Mouse (Mus musculus) embryonic facial prominence, embryonic 12.5 days (tissue): ENCODE results near the gene Mesp1. TPM values are rescaled to one million over a fixed set of nuclear protein-coding genes. Genes with fewer than 3 reads are reported as not detected.

Experiments
- ATAC-seq: fragments of 200-750 bp; cut with Nextera tagmentation; 2 replicates; pipeline ENCODE4 v1.8.0; 2017; ENCODE audit not compliant: insufficient number of reproducible peaks, insufficient read depth, low FRiP score, low TSS enrichment
- H3K27ac ChIP-seq: fragments of 300-500 bp; sonication (generic); 2 replicates; pipeline ENCODE4 v1.5.1; 2016; ENCODE audit warnings: mild to moderate bottlenecking
- H3K27me3 ChIP-seq: fragments of 300-500 bp; sonication (generic); 2 replicates; pipeline ENCODE4 v1.6.1; 2016; ENCODE audit warnings: mild to moderate bottlenecking, moderate library complexity
- H3K36me3 ChIP-seq: fragments of 300-500 bp; sonication (generic); 2 replicates; pipeline ENCODE4 v1.6.1; 2016; ENCODE audit warnings: mild to moderate bottlenecking
- H3K4me1 ChIP-seq: fragments of 300-500 bp; sonication (generic); 2 replicates; pipeline ENCODE4 v1.6.1; 2016
- H3K4me2 ChIP-seq: fragments of 300-500 bp; sonication (generic); replicated peaks from 2 replicates; pipeline ENCODE4 v1.6.1; 2016; ENCODE audit warnings: mild to moderate bottlenecking, moderate library complexity
- H3K4me3 ChIP-seq: fragments of 300-500 bp; sonication (generic); 2 replicates; pipeline ENCODE4 v1.5.1; 2016; ENCODE audit warnings: mild to moderate bottlenecking
- H3K9ac ChIP-seq: fragments of 300-500 bp; sonication (generic); 2 replicates; pipeline ENCODE4 v1.6.1; 2016; ENCODE audit warnings: mild to moderate bottlenecking, moderate library complexity
- H3K9me3 ChIP-seq: fragments of 300-500 bp; sonication (generic); 2 replicates; pipeline ENCODE4 v1.6.1; 2016; ENCODE audit warnings: mild to moderate bottlenecking, moderate library complexity
- WGBS: fragments of 180-500 bp; shearing (Covaris S2); methylation state at CpG from one replicate; pipeline ENCODE4 v1.1.7; 2016; 5-methylcytosine and 5-hydroxymethylcytosine counted together
- polyA plus RNA-seq: library from polyadenylated mRNA; unstranded; fragments of >200 nt; fragmentation: Nextera tagmentation; extraction: Ambion mirVana; gene quantifications from 2 replicates; pipeline ENCODE4 v1.2.1, GENCODE M21; 2016

Gene Mesp1
- not detected in 2 replicates for polyA plus RNA-seq

DNA sequence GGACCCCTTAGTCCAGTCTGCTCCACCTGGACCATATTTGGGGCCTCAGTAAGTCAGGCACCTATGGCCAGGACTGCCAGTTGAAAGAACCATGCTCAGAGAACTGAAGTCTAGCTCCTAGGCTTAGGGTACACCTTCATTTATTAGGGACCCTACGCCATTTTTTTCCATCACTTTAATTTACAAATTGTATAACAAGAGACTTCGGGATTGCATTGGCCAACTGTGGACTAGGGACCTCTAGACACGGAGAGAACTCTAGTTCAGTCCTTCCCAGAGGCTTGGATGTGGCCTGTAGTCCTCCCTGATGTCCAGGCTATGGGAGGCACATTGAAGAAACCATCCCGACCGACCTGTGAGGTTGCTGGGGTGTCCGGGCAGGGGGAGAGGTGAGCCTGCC, at the start of gene Mesp1:
Mesp1 (minus strand) TSS at position 101 of the 400 bp plus-strand sequence.
- peaks cover 6% of the 10 kb centered on the region; the same call in 1 of the 2 replicates for H3K4me1 ChIP-seq
- H3K4me2 ChIP-seq, result peak within 1 kb of the TSS; percentile 81
- no peaks in the 10 kb centered on the region for H3K36me3 ChIP-seq
- WGBS, result 74% methylated on average over 6 of the region's 6 CpGs
- peaks cover 48% of the 10 kb centered on the region for H3K27me3 ChIP-seq
- H3K9me3 ChIP-seq, result no peaks in the 10 kb centered on the region
- no peak for ATAC-seq
- H3K4me3 ChIP-seq, result peak within 1 kb of the TSS; percentile 46
- no peak within 1 kb of the TSS for H3K27ac ChIP-seq
- H3K9ac ChIP-seq, result peak within 1 kb of the TSS; percentile 49

DNA sequence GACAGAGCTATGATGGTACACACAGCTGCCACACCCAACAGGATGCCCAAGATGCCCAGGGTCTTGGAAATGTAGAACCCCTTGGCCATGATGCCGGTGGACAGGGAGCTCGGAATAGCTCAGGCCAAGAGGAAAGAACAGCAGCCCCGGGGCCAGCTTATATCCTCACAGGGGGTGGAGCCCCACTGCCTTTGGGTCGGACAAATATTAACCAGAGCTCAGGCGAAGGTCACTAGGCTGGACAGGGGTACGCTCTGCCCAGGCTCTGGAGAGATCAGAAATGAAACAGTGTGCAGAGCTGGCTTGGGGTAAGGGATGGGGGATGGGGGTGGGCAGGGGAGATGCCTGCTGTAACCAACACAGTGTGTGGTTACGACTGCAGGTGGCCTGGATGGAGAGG, 48.6 kb upstream of the Mesp1 start:
- Histone ChIP-seq H3K27ac (no peak overlapping the region), H3K9me3 (no peaks in the 10 kb centered on the region), H3K4me2 (no peak overlapping the region), H3K36me3 (0 out of 2 replicates have a peak, but pooled peaks cover 4% of the 10 kb centered on the region), H3K4me1 (peaks cover 18% of the 10 kb centered on the region; the same call in 1 of the 2 replicates), H3K27me3 (no peaks in the 10 kb centered on the region), H3K4me3 (no peak overlapping the region), H3K9ac (no peak overlapping the region)
- ATAC-seq, result no peak
- 56% methylated on average over 7 of the region's 7 CpGs for WGBS

- no peak overlapping the region for H3K27ac ChIP-seq
- no peak overlapping the region for H3K4me2 ChIP-seq
- H3K4me1 ChIP-seq, result 0 out of 2 replicates have a peak, but pooled peaks cover 3% of the 10 kb centered on the region
- no peaks in the 10 kb centered on the region for H3K27me3 ChIP-seq
- 65% methylated on average over 2 of the region's 2 CpGs for WGBS
- H3K9me3 ChIP-seq, result no peaks in the 10 kb centered on the region
- peaks cover 4% of the 10 kb centered on the region; the same call in 1 of the 2 replicates for H3K36me3 ChIP-seq
- no peak overlapping the region for H3K9ac ChIP-seq
- no peak for ATAC-seq
- no peak overlapping the region for H3K4me3 ChIP-seq
These were observed 43.7 kb upstream of the Mesp1 start for GRCm38 (mm10) chr7:79837247-79837646.

- no peak for ATAC-seq
- WGBS, result 95% methylated on average over 6 of the region's 6 CpGs
These were observed 41.6 kb upstream of the Mesp1 start for GRCm38 (mm10) chr7:79835196-79835595.

DNA sequence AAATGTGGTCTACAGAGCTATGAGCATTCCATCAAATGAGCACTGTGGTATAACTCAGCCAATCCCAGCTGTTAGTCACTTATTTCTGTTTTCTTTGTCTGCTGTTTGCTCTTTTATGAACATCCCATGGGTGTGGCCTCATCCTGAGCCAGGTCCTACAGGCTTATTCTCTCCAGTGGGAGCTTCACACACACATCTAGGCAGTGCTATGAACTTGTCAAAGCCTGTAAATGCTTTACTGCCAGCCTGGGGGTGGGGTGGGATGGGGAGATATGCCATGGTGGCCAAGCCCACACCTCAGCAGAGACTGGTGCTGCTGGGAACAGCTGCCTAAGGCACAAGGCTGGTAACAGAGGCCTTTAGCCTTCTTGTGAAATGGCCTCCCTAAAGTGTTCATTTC, 39.4 kb upstream of the Mesp1 start:
- Histone ChIP-seq H3K27ac (no peak overlapping the region), H3K27me3 (no peaks in the 10 kb centered on the region), H3K9me3 (no peaks in the 10 kb centered on the region), H3K4me2 (no peak overlapping the region), H3K9ac (no peak overlapping the region), H3K36me3 (no peaks in the 10 kb centered on the region; the same call in 1 of the 2 replicates), H3K4me3 (no peak overlapping the region), H3K4me1 (no peaks in the 10 kb centered on the region)
- no peak for ATAC-seq

More at GRCm38 (mm10) chr7:79835196-79835595, 41.6 kb upstream of the Mesp1 start:
- H3K27me3 ChIP-seq, result no peaks in the 10 kb centered on the region
- no peaks in the 10 kb centered on the region for H3K9me3 ChIP-seq
- no peak overlapping the region for H3K4me3 ChIP-seq
- no peak overlapping the region for H3K4me2 ChIP-seq
- no peaks in the 10 kb centered on the region; the same call in 1 of the 2 replicates for H3K36me3 ChIP-seq
- H3K9ac ChIP-seq, result no peak overlapping the region
- no peaks in the 10 kb centered on the region for H3K4me1 ChIP-seq
- no peak overlapping the region for H3K27ac ChIP-seq

- H3K4me1 ChIP-seq, result no peaks in the 10 kb centered on the region
- no peaks in the 10 kb centered on the region for H3K27me3 ChIP-seq
- no peak overlapping the region for H3K4me2 ChIP-seq
- H3K36me3 ChIP-seq, result peaks cover 8% of the 10 kb centered on the region; the same call in 1 of the 2 replicates
- no peak overlapping the region for H3K27ac ChIP-seq
- 71% methylated on average over 6 of the region's 6 CpGs for WGBS
- no peak overlapping the region for H3K9ac ChIP-seq
- no peaks in the 10 kb centered on the region for H3K9me3 ChIP-seq
- H3K4me3 ChIP-seq, result no peak overlapping the region
- no peak for ATAC-seq
These were observed 38.0 kb upstream of the Mesp1 start for GRCm38 (mm10) chr7:79831585-79831984.

DNA sequence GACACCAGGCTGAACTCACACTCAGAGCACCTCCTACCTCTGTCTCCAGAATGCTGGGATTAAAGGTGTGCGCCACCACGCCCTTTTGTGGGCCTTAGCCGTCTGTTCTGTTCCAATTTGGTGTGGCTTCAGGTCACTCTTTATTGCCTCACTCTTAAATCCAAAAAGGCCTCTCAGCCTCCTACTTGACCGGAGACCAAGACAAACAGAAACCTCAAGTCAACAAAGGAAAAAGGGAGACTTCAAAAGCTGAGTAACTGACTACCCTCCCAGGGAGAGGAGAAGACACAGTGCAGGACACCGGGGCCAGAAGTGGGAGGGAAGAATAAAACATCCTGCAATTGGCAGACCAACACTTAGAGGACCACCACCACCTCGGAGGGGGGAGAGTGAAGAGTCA, 37.6 kb upstream of the Mesp1 start:
- Histone ChIP-seq H3K4me2 (no peak overlapping the region), H3K4me1 (no peaks in the 10 kb centered on the region), H3K27ac (no peak overlapping the region), H3K27me3 (no peaks in the 10 kb centered on the region), H3K36me3 (peaks cover 8% of the 10 kb centered on the region; the same call in 1 of the 2 replicates), H3K9me3 (no peaks in the 10 kb centered on the region), H3K9ac (no peak overlapping the region), H3K4me3 (no peak overlapping the region)
- ATAC-seq, result no peak
- 79% methylated on average over 6 of the region's 6 CpGs for WGBS

DNA sequence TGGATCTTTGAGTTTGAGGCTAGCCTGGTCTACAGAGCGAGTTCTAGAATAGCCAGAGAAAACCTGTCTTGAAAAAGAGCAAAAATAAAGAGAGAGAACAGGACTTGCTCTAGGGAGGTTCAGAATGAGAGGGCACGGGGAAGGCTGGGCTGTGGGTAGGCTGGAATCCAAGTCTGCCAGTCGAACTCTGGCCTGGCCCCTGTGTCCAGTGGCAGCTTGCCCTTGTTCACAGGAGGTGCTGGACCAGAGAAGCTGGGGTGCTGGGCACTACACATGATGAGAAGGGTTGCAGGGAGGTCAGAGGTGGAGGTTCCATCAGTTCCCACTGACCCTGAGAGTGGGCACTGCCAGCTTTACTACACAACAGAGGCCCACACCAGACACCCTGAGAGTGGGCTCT, 34.8 kb upstream of the Mesp1 start:
- H3K36me3 ChIP-seq, result peaks cover 16% of the 10 kb centered on the region; the same call in 1 of the 2 replicates

GRCm38 (mm10) chr7:79822092-79822695, 28.6 kb upstream of the Mesp1 start:
- no peak for ATAC-seq
- no peaks in the 10 kb centered on the region for H3K27me3 ChIP-seq
- no peak overlapping the region for H3K9ac ChIP-seq
- no peak overlapping the region for H3K27ac ChIP-seq
- H3K4me1 ChIP-seq, result peaks cover 24% of the 10 kb centered on the region
- no peak overlapping the region for H3K4me3 ChIP-seq
- H3K4me2 ChIP-seq, result no peak overlapping the region
- no peaks in the 10 kb centered on the region for H3K9me3 ChIP-seq
- WGBS, result 80% methylated on average over 12 of the region's 12 CpGs
- H3K36me3 ChIP-seq, result peaks cover 12% of the 10 kb centered on the region; the same call in 1 of the 2 replicates

More for the DNA sequence above, 34.8 kb upstream of the Mesp1 start:
- H3K4me1 ChIP-seq, result no peaks in the 10 kb centered on the region
- no peak overlapping the region for H3K9ac ChIP-seq
- no peaks in the 10 kb centered on the region for H3K9me3 ChIP-seq
- 77% methylated on average over 3 of the region's 3 CpGs for WGBS
- H3K27ac ChIP-seq, result no peak overlapping the region
- no peak overlapping the region for H3K4me2 ChIP-seq
- no peak for ATAC-seq
- no peaks in the 10 kb centered on the region for H3K27me3 ChIP-seq
- H3K4me3 ChIP-seq, result no peak overlapping the region

DNA sequence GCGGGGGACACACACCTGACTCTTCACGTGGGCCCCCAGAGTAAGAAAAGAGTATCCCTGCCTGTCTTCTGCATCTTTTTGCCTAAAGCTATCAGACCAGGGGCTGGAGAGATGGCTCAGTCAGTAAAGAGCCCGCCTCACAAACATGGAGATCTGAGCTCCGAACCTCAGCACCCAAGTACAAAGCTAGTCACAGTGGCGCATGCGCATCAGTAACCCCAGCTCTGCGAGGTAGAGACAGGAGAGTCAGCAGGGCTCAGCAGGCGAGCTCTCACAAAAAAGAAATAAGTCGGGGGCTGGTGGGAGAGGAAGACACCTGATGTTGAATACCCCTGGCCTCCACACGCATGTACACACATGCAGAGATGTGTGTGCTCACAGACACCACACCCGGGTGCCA, 26.4 kb upstream of the Mesp1 start:
- no peak for ATAC-seq
- Histone ChIP-seq H3K4me3 (no peak overlapping the region), H3K36me3 (peaks cover 1% of the 10 kb centered on the region; the same call in 1 of the 2 replicates), H3K27me3 (no peaks in the 10 kb centered on the region), H3K9me3 (no peaks in the 10 kb centered on the region), H3K4me2 (no peak overlapping the region), H3K27ac (no peak overlapping the region), H3K4me1 (peaks cover 24% of the 10 kb centered on the region), H3K9ac (no peak overlapping the region)
- WGBS, result 49% methylated on average over 11 of the region's 11 CpGs

DNA sequence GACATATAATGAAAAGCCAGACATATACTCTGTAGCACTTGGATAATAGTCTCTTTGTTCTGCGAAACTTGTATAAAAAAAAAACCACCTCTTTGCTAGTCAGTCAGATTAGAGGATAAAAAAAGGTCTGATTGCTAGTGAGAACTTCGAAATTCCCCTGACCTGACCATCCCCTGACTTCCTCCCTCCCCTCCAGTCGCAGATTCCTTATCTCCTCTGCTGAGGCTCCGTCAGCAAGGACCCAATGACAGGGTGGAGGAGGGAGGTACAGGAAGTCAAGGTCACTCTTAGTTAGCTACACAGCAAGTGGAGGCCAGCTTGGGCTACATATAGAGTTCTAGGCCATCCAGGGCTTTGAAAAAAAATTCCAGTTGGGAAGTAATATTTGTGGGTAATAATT, 25.9 kb upstream of the Mesp1 start:
- 28% methylated on average over 4 of the region's 4 CpGs for WGBS
- no peaks in the 10 kb centered on the region for H3K27me3 ChIP-seq
- no peak overlapping the region for H3K9ac ChIP-seq
- H3K4me2 ChIP-seq, result no peak overlapping the region
- H3K9me3 ChIP-seq, result no peaks in the 10 kb centered on the region
- no peak for ATAC-seq
- H3K27ac ChIP-seq, result no peak overlapping the region
- H3K4me3 ChIP-seq, result no peak overlapping the region
- H3K36me3 ChIP-seq, result no peaks in the 10 kb centered on the region
- H3K4me1 ChIP-seq, result peaks cover 24% of the 10 kb centered on the region

DNA sequence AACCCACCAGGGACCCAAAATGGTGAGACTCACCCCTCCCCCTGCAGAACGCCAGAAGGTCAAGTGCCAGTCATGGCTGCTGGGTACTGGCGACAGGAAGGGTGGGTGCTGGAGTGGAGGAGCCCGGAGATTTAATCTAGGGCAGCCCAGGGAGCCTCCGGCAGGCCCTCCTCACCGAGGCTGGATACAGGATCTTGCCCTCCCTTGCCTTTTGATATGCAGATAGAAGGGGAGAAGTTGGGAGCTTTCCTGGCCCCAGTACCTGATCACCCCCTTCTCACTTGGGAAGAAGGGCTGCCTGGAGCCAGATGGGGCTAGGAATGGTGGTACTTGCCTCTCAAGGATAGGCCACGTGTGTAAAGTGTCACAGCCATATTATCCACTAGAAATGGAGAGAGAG, 24.7 kb upstream of the Mesp1 start:
- no peak overlapping the region for H3K9ac ChIP-seq
- no peaks in the 10 kb centered on the region for H3K36me3 ChIP-seq
- H3K27me3 ChIP-seq, result no peaks in the 10 kb centered on the region
- H3K4me3 ChIP-seq, result no peak overlapping the region
- 11% methylated on average over 6 of the region's 6 CpGs for WGBS
- no peaks in the 10 kb centered on the region for H3K9me3 ChIP-seq
- no peak overlapping the region for H3K4me2 ChIP-seq
- no peak overlapping the region for H3K27ac ChIP-seq
- peaks cover 24% of the 10 kb centered on the region for H3K4me1 ChIP-seq
- no peak for ATAC-seq
